Mouse (Mus musculus): Measurements from ENCODE around the gene Trappc6b. TPM values are rescaled to one million over a fixed set of nuclear protein-coding genes. Genes with fewer than 3 reads are reported as not detected.

Trappc6b gene
- 114 and 139 TPM in 2 replicates for polyA plus RNA-seq (2014; fragmentation: Nextera tagmentation; extraction: Ambion mirVana)

DNA sequence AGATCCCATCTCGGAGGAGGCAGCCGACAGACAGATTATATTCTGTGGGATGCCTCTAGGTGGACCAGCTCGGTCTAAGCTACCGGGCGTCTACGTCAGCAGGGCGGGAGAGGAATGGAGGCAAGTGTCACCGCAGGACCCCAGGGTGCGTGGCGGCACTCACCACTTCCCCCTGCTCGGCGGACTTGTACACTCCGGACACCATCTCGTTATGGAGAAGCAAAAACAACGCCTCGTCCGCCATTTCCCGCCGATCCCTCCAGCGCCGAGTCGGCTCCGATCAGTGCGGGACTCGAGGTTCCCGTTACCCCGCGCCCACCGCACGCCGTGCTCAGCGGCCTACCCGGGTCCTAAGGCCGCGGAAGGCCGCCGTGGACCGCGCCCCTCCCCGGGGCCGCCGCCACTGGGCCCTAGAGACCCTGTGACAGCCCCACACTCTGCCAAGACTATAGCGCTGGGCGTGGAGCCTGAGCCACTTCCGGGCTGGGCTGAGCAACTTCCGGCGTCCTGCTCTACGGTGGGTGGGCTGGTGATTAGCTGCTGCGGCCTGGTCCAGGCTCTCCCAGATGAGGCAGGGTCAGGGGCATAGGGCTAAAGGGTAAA lies at the start of gene Trappc6b:
Gene Trappc6b, minus strand, starts transcription at position 480 of the 603 bp plus-strand sequence.
- under 1% methylated on average over 49 of the region's 49 CpGs for WGBS

DNA sequence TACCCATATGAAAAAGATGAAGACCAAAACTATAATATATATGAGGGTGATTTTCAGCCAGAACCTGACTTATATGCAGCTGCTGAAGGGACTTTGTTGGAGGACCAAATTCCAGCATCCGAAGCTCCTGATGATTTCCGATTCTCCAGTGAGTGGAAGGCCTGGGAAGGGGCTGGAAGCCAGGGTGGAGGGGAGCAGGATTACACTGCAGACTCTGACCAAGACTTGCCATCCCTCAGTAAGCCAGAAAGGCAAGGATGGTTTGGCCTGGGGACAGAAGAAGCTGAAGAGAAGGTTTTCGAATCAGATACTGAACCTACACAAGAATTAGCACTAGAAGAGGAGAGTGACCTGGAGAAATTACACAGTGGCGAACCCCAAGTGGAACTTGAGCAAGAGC lies 46.7 kb upstream of the Trappc6b start:
- no peak overlapping the region for H3K9ac ChIP-seq (replicated peaks; ENCODE audit: low read length)
- H3K4me2 ChIP-seq (ENCODE audit: low read length) = no peak overlapping the region
- 91% methylated on average over 4 of the region's 4 CpGs for WGBS
- H3K27ac ChIP-seq (replicated peaks; ENCODE audit: low read depth, low read length) = no peak overlapping the region
- no peak for ATAC-seq (ENCODE audit: low FRiP score, low TSS enrichment)
- no peaks in the 10 kb centered on the region for H3K27me3 ChIP-seq (ENCODE audit: control insufficient read depth, insufficient read depth, low read length)
- no peaks in the 10 kb centered on the region for H3K4me1 ChIP-seq (ENCODE audit: control insufficient read depth, insufficient read depth, low read length)
- H3K36me3 ChIP-seq (ENCODE audit: control insufficient read depth, insufficient read depth, low read length) = no peaks in the 10 kb centered on the region
- no peak overlapping the region for H3K4me3 ChIP-seq (replicated peaks; ENCODE audit: low read depth, low read length)
- H3K9me3 ChIP-seq (ENCODE audit: control insufficient read depth, low read length) = no peaks in the 10 kb centered on the region
- DNase-seq = no peak

More for the DNA sequence above, at the start of gene Trappc6b:
- H3K4me1 ChIP-seq (ENCODE audit: control insufficient read depth, insufficient read depth, low read length) = peaks cover 13% of the 10 kb centered on the region
- no peaks in the 10 kb centered on the region for H3K27me3 ChIP-seq (ENCODE audit: control insufficient read depth, insufficient read depth, low read length)
- peak within 1 kb of the TSS; percentile 75 for H3K4me3 ChIP-seq (replicated peaks; ENCODE audit: low read depth, low read length)
- ATAC-seq (ENCODE audit: low FRiP score, low TSS enrichment) = peak; percentile 96
- H3K4me2 ChIP-seq (ENCODE audit: low read length) = peak within 1 kb of the TSS; percentile 58
- no peaks in the 10 kb centered on the region for H3K9me3 ChIP-seq (ENCODE audit: control insufficient read depth, low read length)
- peak; percentile 90 for DNase-seq
- H3K9ac ChIP-seq (replicated peaks; ENCODE audit: low read length) = peak within 1 kb of the TSS; percentile 89
- H3K36me3 ChIP-seq (ENCODE audit: control insufficient read depth, insufficient read depth, low read length) = peaks cover 3% of the 10 kb centered on the region; the same call in 1 of the 2 replicates
- H3K27ac ChIP-seq (replicated peaks; ENCODE audit: low read depth, low read length) = peak within 1 kb of the TSS; percentile 94

DNA sequence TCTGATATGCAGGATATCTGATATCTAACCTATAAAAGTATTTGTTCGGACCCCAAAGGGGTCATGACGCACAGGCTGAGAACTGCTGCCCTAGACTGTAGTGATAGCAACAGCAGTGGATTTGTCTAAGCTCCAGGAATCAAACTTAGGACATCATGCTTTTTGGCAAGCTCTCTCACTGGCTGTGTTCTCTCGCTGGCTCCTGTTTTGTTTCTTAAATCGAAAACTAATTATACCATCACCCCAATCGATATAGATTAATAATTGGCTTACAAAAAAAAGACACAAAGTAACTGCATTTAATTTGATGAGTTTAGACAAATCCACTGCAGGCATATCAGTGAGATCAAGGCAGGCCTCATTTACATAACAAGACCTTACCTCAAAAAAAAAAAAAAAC lies 45.2 kb upstream of the Trappc6b start:
- no peaks in the 10 kb centered on the region for H3K36me3 ChIP-seq (ENCODE audit: control insufficient read depth, insufficient read depth, low read length)
- 92% methylated on average over 5 of the region's 5 CpGs for WGBS
- no peak overlapping the region for H3K27ac ChIP-seq (replicated peaks; ENCODE audit: low read depth, low read length)
- H3K4me2 ChIP-seq (ENCODE audit: low read length) = no peak overlapping the region
- H3K4me1 ChIP-seq (ENCODE audit: control insufficient read depth, insufficient read depth, low read length) = no peaks in the 10 kb centered on the region
- no peak overlapping the region for H3K9ac ChIP-seq (replicated peaks; ENCODE audit: low read length)
- H3K9me3 ChIP-seq (ENCODE audit: control insufficient read depth, low read length) = no peaks in the 10 kb centered on the region
- H3K27me3 ChIP-seq (ENCODE audit: control insufficient read depth, insufficient read depth, low read length) = no peaks in the 10 kb centered on the region
- DNase-seq = no peak
- no peak overlapping the region for H3K4me3 ChIP-seq (replicated peaks; ENCODE audit: low read depth, low read length)
- ATAC-seq (ENCODE audit: low FRiP score, low TSS enrichment) = no peak

DNA sequence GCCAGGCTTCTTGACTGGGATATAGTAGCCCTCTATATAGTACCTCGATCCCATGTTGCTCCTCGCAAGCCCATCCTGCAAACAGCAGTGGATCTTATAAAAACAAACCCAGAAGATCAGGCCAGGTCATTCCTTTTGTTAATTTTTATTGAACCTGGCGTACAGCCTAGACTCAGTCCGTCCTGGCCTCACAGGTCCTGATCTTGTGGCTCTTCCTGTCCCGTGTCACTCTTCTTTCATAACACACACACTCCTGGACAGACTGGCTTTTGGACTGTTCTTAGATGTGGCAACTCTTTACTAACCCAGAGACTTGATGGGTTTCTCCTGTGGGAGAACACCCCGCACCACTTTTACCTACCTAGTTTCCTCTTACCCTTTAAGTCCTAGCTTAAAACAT lies 44.6 kb upstream of the Trappc6b start:
- Histone ChIP-seq H3K4me2 (ENCODE audit: low read length) (no peak overlapping the region), H3K4me1 (ENCODE audit: control insufficient read depth, insufficient read depth, low read length) (no peaks in the 10 kb centered on the region), H3K27me3 (ENCODE audit: control insufficient read depth, insufficient read depth, low read length) (no peaks in the 10 kb centered on the region), H3K9me3 (ENCODE audit: control insufficient read depth, low read length) (no peaks in the 10 kb centered on the region), H3K4me3 (replicated peaks; ENCODE audit: low read depth, low read length) (no peak overlapping the region), H3K36me3 (ENCODE audit: control insufficient read depth, insufficient read depth, low read length) (no peaks in the 10 kb centered on the region), H3K9ac (replicated peaks; ENCODE audit: low read length) (no peak overlapping the region), H3K27ac (replicated peaks; ENCODE audit: low read depth, low read length) (no peak overlapping the region)
- ATAC-seq (ENCODE audit: low FRiP score, low TSS enrichment) = no peak
- WGBS = 91% methylated on average over 6 of the region's 6 CpGs
- no peak for DNase-seq

DNA sequence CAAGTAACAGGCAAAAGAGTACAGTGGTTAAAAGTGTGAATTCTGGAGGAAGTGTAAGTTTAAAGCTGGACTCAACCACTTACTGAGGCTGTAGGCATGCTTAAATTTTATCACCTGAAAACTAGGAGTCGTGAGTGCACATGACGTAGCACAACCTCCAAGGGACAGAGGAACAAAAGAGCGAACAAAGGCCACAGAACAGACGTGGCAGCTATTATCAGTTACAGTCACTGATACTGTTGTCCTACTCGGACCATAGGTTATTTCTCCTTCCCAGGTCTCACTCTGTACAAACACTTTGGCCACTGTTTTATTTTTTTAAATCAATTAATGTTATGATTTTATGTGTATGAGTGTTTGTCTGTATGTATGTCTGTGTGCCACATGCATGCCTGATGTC lies 43.5 kb upstream of the Trappc6b start:
- ATAC-seq (ENCODE audit: low FRiP score, low TSS enrichment) (no peak), DNase-seq (no peak)
- no peaks in the 10 kb centered on the region for H3K9me3 ChIP-seq (ENCODE audit: control insufficient read depth, low read length)
- H3K4me2 ChIP-seq (ENCODE audit: low read length) = no peak overlapping the region
- H3K4me1 ChIP-seq (ENCODE audit: control insufficient read depth, insufficient read depth, low read length) = no peaks in the 10 kb centered on the region
- H3K9ac ChIP-seq (replicated peaks; ENCODE audit: low read length) = no peak overlapping the region
- H3K27ac ChIP-seq (replicated peaks; ENCODE audit: low read depth, low read length) = no peak overlapping the region
- no peaks in the 10 kb centered on the region for H3K27me3 ChIP-seq (ENCODE audit: control insufficient read depth, insufficient read depth, low read length)
- no peaks in the 10 kb centered on the region for H3K36me3 ChIP-seq (ENCODE audit: control insufficient read depth, insufficient read depth, low read length)
- 77% methylated on average over 5 of the region's 5 CpGs for WGBS
- H3K4me3 ChIP-seq (replicated peaks; ENCODE audit: low read depth, low read length) = no peak overlapping the region

DNA sequence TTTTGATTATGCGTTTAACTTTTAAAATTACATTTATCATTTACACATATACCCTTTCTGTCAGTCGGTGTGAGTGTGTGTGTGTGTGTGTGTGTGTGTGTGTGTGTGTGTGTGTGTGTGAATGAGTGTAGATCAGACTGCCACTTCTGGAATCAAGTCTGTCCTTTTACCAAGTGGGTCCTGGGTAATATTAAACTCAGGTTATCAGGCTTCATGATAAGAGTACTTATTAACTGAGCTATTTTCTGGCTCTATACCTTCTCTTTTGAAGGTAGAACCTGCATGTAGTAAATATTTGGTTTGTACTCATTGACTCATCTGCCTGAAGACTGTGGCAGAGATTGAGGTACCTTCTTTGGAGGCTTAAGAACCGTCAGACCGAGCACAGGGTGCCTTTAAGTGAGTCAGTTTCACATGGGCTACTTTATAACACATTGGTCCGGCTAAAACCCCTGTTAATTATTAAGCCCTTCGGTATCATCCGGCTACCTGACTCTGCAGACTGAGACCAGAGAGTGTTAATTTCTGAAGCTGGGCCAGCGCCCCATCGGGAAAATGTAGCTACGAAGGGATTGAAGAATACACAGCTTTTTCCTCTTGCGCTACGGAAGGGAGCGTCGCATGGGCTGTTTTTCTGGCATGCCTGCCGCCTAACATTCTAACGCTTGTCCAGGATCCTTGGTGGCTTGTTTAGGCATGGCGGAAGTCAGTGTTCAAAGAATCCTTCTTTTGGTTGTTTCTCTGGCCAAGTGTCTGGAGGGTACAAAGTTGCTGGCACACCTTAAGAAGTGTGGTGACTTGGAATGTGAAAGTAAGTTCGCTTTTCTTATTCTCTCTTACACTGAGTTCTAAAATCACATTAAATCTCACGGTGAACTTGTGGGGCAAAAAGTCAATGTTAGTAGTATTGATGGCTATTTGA lies 34.1 kb upstream of the Trappc6b start, which contains the start of gene Mia2:
Gene Mia2, plus strand, starts transcription at position 696 of the 922 bp plus-strand sequence.
- ATAC-seq (ENCODE audit: low FRiP score, low TSS enrichment) (no peak), DNase-seq (no peak)
- Histone ChIP-seq H3K27me3 (ENCODE audit: control insufficient read depth, insufficient read depth, low read length) (no peaks in the 10 kb centered on the region), H3K4me1 (ENCODE audit: control insufficient read depth, insufficient read depth, low read length) (no peaks in the 10 kb centered on the region), H3K4me3 (replicated peaks; ENCODE audit: low read depth, low read length) (no peak within 1 kb of the TSS), H3K4me2 (ENCODE audit: low read length) (no peak within 1 kb of the TSS), H3K27ac (replicated peaks; ENCODE audit: low read depth, low read length) (no peak within 1 kb of the TSS), H3K9ac (replicated peaks; ENCODE audit: low read length) (no peak within 1 kb of the TSS), H3K36me3 (ENCODE audit: control insufficient read depth, insufficient read depth, low read length) (no peaks in the 10 kb centered on the region), H3K9me3 (ENCODE audit: control insufficient read depth, low read length) (no peaks in the 10 kb centered on the region)
- WGBS = 86% methylated on average over 19 of the region's 19 CpGs

DNA sequence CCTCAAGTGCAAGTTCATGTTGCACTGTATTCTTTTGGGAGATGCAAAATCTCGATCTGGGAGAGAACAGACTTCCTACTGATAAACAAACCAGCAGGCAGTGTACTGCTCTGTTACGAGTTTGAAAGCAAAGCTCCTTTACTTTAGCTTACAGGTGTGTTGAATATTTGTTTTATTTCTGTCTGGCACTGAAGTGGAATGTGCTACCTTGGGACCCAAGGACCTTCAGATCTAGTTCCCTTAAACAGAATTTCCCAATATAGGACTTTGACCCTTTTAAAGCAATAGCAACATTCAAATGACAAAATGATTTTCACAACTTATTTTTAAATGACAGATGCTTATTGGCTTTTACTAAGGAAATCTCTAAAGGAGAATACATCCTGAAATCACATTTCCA lies 32.3 kb upstream of the Trappc6b start:
- ATAC-seq (ENCODE audit: low FRiP score, low TSS enrichment) = no peak
- Histone ChIP-seq H3K4me2 (ENCODE audit: low read length) (no peak overlapping the region), H3K4me1 (ENCODE audit: control insufficient read depth, insufficient read depth, low read length) (no peaks in the 10 kb centered on the region), H3K4me3 (replicated peaks; ENCODE audit: low read depth, low read length) (no peak overlapping the region), H3K27me3 (ENCODE audit: control insufficient read depth, insufficient read depth, low read length) (no peaks in the 10 kb centered on the region), H3K36me3 (ENCODE audit: control insufficient read depth, insufficient read depth, low read length) (no peaks in the 10 kb centered on the region), H3K9ac (replicated peaks; ENCODE audit: low read length) (no peak overlapping the region), H3K27ac (replicated peaks; ENCODE audit: low read depth, low read length) (no peak overlapping the region), H3K9me3 (ENCODE audit: control insufficient read depth, low read length) (no peaks in the 10 kb centered on the region)
- DNase-seq = no peak
- 65% methylated on average over 2 of the region's 2 CpGs for WGBS

DNA sequence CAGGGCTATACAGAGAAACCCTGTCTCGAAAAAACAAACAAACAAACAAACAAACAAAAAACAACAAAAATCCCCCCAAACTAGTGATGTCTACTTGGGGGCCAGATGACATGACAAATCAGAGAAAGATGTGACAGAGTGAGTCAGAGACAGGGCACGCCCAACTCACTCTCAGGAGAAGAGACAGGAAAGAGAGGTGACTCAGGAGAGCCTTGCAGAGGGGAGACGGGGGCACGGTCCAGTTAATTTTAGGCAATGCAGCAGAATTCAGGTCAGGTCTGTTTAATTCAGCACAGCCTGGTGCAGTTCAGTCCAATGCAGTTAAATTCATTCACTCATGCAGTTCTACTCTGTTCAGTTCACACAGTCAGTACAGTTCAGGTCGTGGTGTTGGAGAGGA lies 24.9 kb upstream of the Trappc6b start:
- Histone ChIP-seq H3K4me2 (ENCODE audit: low read length) (no peak overlapping the region), H3K27ac (replicated peaks; ENCODE audit: low read depth, low read length) (no peak overlapping the region), H3K27me3 (ENCODE audit: control insufficient read depth, insufficient read depth, low read length) (no peaks in the 10 kb centered on the region), H3K36me3 (ENCODE audit: control insufficient read depth, insufficient read depth, low read length) (no peaks in the 10 kb centered on the region), H3K4me1 (ENCODE audit: control insufficient read depth, insufficient read depth, low read length) (no peaks in the 10 kb centered on the region), H3K4me3 (replicated peaks; ENCODE audit: low read depth, low read length) (no peak overlapping the region), H3K9me3 (ENCODE audit: control insufficient read depth, low read length) (no peaks in the 10 kb centered on the region), H3K9ac (replicated peaks; ENCODE audit: low read length) (no peak overlapping the region)
- ATAC-seq (ENCODE audit: low FRiP score, low TSS enrichment) = no peak
- 85% methylated on average over 5 of the region's 5 CpGs for whole genome bisulfite sequencing
- no peak for DNase-seq
